Mouse (Mus musculus): Measurements from ENCODE around the gene Khdc1b. TPM values are rescaled to one million over a fixed set of nuclear protein-coding genes. Genes with fewer than 3 reads are reported as not detected.
"Not testable (repeated sequence)": the region's sequence is repeated elsewhere in the genome, so short reads cannot be mapped to it uniquely, and the experiment has no call there.

Khdc1b gene
- total RNA-seq (2021): not detected
- long read RNA-seq: 0 reads

DNA sequence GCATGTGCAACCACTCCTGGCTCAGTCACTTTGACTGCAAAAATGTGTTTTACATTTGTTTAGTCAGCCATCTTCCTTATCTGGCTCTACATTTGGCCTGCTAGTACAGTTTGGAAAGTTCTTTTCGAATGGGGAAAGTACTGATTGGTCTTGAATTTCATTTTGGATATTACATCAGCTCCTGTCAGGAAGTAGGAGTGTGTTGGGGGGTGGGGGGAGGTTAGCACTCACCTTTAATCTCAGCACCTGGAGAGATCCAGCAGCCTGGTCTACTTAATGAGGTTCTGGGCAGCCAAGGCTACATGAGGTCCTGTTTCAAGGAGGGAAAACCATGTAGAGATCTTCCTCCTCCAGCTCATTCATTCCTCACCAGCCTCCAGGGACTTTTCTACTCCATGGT lies at the start of gene Khdc1b:
Gene Khdc1b (plus strand): TSS at position 301 of the 400 bp plus-strand sequence.
- no peak for DNase-seq (ENCODE audit: low spot score in 2 of 2)

DNA sequence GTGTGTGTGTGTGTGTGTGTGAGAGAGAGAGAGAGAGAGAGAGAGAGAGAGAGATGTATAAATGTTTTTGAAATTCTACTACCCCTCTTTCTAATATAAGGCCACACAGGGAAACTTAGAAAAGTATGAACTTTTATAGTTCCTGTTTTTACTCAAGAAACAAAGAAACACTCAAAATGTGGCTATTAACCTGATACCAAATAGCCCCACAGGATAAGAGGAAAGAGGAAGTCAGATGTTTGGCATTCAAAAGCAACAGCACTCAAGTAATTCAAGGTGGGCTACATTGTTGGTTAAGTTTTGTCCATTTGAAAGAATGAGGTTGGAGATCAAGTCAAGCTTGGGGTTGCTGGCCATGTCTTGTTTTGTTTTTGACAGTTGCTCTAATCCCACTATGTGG lies 47.5 kb upstream of the Khdc1b start:
- DNase-seq (ENCODE audit: low spot score in 2 of 2): no peak

DNA sequence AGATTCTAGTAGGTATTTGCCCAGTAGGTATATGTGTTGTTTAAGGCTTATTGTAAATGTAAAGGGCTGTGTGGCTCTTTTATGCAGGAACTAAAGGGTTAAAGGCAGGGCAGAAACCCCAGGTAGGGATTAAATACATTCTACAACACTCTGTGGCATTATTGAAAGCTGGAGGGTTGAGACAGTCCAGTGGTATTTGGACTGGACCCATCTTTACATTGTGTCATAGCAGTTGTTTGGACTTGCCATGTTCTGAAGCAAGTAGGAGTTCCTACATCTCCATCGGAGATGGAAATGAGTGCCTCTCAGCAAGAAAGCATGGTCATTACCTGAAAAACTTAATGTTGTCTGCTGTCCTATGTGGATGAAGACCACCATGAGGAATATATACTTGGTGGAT lies 42.6 kb upstream of the Khdc1b start:
- DNase-seq (ENCODE audit: low spot score in 2 of 2): no peak

DNA sequence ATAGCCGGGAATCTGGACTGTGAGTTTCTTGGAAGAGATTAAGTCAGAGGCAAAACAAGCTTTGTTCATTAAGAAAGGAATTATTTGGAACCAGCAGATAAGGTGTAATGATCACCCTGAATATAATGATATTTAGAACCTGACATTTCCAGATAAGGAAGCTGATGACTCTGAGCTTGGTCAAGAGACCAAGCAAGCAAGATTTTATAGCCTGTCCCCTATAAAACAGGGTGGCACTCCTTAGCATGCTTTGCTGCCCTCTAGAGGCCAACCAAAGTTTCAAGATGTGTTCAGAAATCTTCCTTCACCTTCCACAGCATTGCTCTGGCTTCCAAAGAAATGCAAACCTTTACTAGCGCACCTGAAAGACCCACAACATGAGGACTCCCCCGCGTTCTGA lies 39.1 kb upstream of the Khdc1b start:
- peak; percentile 54 to 72 for DNase-seq (ENCODE audit: low spot score in 2 of 2)

DNA sequence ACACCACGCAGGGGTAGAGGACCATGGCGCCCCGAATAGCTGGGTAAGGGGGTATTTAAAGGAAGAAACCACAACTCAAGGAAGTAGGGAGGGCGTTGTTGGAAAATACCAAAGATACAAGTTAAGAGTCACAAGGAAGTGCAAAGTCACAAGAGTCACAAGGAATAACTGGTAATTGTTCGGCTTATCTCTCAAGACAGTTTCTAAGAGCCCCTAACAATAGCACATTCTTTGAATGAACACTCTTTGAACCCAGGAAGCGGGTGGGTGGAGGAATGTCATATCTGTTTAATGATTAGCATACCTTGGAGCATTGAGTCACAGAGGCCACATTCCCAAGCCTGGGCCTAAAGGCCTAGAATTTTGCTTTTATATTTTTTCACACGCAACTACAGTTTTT lies 38.6 kb upstream of the Khdc1b start:
- DNase-seq (ENCODE audit: low spot score in 2 of 2): not testable (repeated sequence)

DNA sequence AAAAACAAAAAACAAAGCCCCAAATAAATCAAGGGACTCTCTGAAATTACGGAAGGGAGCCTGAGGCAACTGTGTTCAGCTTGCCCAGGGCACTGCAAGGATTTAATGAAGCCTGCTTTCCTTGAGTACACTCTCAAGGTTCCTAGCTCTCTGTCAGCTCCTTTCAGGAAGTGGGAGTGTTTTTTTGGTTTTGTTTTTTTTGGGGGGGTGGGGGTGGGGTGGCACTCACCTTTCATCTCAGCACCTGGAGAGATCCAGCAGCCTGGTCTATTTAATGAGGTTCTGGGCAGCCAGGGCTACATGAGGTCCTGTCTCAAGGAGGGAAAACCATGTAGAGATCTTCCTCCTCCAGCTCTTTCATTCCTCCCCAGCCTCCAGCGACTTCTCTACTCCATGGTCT lies 34.0 kb upstream of the Khdc1b start, which contains the start of gene Khdc1a:
Gene Khdc1a (plus strand): TSS at position 301 of the 400 bp plus-strand sequence.
- no peak for DNase-seq (ENCODE audit: low spot score in 2 of 2)

DNA sequence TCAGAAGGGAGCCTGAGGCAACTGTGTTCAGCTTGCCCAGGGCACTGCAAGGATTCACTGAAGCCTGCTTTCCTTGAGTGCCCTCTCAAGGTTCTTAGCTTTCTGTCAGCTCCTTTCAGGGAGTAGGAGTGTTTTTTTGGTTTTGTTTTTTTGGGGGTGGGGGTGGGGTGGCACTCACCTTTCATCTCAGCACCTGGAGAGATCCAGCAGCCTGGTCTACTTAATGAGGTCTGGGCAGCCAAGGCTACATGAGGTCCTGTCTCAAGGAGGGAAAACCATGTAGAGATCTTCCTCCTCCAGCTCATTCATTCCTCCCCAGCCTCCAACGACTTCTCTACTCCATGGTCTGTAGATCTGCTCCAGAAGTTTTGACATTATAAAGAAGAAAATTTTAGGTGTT lies 15.3 kb upstream of the Khdc1b start, which contains the start of gene Khdc1c:
Gene Khdc1c (plus strand): TSS at position 301 of the 400 bp plus-strand sequence.
- not testable (repeated sequence) for DNase-seq (ENCODE audit: low spot score in 2 of 2)

DNA sequence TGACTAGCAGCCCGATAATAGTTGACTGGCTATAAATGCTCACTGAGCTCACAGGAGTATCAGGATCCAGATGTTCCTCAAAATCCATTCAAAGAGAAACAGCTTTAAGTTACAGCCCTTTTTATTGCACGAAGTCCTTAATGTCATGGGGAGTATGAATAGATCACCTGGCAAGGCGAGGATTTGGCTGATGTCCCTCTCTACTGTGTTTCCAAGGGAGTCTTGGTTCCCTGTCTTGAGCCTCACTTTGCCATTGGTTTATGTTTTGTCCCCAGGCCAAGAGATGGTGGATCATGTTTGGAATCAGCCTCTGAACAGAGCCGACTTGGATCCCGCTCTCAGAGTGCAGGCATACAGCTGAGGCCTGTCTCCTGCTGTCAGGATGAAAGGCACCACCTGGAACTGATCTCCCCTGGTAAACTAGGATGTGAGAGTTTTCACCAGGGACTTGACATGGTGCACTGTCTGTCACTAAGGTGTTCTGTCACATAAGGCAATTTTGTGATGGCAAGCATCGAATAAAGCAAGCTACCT lies 7.8 kb downstream of the Khdc1b start:
- no peak for DNase-seq (ENCODE audit: low spot score in 2 of 2)

DNA sequence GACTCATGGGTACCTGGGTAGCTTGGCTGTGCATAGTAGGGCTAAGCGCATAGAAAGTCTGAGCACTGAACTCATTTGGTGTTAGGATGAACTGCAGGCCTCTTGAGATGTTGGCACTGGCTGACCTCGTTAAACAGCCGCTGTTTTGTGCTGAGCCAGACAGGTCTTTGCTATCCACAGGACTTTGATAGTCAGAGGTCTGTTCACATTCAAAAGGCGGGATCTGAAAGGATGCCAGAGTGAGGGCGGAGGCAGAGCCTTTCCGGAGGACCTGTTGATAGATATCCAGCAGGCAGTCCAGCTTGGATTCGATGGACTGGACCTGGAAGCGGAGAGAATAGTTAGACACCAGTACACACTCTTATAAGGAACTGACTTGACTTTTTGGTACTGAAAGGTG lies 19.4 kb downstream of the Khdc1b start:
- no peak for DNase-seq (ENCODE audit: low spot score in 2 of 2)

DNA sequence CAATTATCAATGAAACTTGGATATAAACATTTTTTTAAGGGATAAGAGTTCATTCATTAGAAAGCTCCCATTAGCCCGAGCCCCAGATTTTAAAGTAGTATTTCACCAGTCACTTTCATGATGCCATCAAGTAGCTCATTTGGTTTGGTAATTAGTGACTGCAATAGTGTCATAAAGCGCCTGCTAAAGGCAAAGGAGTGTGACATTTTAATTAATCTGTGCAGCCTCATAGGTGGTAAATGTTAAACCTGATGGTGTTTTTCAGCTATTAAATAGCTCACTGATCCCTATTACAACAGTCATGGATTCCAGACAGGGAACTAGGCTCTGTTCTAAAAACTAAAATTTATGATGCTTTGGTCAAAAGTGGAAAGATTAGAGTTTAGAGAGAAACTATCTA lies 23.9 kb downstream of the Khdc1b start:
- no peak for DNase-seq (ENCODE audit: low spot score in 2 of 2)

DNA sequence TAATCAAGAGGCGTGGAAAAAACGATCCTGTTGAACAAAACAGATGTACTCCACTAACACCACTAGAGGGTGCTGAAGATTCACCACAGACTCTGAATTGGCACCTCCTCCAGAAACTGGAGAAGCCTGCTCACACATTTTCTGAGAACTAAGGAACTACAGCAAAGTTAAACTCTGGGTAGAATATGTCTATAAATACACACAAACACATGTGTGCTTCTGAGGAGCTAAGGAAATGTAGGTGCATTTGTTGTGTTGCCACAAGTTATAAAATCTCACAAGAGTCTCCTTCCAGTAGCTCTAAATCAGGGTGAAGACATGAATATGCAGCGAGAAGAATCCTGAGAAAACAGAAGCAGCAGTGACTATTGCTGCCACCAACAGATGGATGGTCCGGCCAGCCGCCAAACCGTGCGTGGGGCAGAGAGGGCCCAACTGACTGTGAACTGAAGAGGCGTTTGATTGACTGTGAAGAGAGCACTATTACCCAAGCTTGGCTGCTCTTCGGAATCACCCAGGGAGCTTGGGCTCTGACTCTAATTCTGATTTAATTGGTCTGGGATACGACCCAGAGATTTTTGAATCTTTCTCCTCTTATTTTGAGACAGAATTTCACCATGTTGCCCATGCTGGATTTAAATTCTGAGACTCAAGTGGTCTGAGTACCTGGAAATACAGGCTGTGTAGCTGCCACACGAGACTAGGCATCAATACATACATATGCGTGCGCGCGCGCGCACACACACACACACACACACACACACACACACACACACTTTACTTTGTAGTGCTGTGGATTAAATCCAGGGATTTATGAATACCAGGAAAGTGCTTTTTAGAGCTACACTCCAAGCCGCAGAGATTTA lies 28.2 kb downstream of the Khdc1b start:
- peak; percentile 77 to 82 for DNase-seq (ENCODE audit: low spot score in 2 of 2)

DNA sequence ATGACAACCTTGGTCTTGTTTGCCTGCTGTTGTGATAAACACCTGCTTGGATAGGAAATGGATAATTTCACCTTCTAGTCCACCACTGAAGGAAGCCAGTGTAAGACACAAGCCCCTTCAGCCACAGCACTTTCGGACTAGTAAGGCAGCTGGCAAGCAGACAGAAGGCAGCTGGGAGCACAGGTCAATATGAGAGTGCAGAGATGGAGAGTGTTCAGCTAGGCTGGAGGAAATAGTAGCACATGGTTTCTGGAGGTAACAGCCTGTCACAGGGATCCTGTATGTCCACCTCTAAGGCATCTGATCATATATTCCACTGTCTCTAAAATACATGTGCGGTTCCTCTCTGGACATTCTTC lies 28.8 kb downstream of the Khdc1b start:
- peak in 1 of 2 experiments; percentile 33 for DNase-seq (ENCODE audit: low spot score in 2 of 2)

DNA sequence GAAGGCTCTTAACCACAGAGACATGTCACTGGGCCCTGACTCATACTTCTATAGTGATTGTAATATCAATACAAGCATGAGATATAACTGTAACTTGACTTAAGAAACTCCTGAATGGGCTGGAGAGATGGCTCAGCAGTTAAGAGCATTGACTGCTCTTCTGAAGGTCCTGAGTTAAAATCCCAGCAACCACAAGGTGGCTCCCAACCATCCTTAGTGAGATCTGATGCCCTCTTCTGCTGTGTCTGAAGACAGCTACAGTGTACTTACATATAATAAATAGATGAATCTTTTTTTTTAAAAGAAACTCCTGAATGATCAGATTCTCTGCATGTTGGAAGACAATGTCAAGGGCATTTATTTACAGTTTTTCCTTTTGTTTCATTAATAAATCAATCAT lies 36.0 kb downstream of the Khdc1b start:
- DNase-seq (ENCODE audit: low spot score in 2 of 2): peak; percentile 13 to 45

DNA sequence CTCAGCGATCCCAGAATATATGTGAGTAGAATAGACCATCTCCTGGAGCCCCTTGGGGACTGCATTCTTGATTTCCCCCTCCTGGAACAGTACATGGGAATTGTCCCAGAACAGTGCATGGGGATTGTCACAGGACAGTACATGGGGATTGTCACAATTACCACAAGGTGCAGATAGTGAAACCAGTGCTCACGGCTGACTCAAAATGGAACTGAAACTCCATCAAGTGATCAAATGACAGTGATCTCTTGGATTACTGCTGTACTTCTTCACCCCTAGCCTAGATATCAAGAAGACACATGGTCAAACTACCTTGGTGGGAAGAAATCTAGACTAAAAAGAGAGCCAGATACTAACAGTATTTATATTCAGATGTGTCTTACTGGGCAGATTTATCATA lies 42.3 kb downstream of the Khdc1b start:
- no peak for DNase-seq (ENCODE audit: low spot score in 2 of 2)

DNA sequence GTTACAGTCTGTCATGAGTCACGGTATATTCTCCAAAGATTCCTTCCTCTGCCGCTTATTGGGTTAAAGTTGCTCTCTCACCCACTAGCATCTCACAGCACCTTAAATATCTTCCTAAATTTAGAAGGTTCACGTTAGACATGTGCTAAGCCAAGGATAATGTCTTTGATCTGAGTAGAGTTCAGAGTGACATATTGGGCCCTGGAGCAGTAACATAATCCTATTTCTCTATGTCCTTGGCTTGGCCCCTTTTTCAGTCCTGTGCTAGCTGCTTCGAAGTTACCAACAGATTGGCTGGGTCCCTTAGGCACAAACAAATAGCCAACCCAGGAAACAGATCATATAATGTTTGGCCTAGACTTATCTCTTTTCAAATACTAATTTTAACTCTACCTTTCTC lies 44.7 kb downstream of the Khdc1b start:
- DNase-seq (ENCODE audit: low spot score in 2 of 2): no peak

DNA sequence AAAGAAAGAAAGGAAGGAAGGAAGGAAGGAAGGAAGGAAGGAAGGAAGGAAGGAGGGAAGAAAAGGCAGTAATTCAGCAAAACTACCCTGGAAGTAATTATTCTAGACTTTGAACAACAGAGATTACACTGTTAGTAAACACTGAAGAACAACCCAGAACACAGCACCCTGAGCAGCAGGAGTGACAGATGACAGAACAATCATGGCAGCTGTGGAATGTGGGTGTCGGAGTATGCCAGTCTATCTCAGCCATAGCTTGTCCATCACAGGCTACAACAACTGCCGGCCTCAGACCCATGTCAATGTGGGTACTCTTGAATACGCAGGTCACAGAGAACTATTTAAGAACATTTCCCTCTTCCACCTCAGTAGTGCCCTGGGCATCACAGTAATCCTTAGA lies 48.3 kb downstream of the Khdc1b start:
- DNase-seq (ENCODE audit: low spot score in 2 of 2): no peak

DNA sequence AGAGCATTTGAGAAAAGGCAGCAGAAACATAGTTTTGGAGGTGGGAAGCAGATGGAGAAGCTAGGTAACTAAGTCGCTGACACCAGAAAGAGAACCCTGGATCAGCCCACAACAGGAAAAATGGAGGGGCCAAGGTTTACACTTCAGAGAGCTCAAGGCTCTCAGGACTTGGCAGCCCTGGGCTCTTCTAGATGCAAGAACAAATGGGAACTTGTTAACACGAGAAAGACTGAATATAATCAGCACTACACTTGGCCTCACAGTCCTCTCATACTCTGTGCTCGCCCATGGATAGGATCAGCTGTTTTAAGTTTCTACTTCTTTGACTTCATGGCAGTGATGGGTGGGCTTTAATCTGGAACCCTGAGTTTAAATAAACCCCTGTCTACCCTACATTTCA lies 51.5 kb downstream of the Khdc1b start:
- no peak for DNase-seq (ENCODE audit: low spot score in 2 of 2)

Other genes starting within 250 kb of the Khdc1b start
- gene Tmem14a, start 165.0 kb upstream of the Khdc1b start, total RNA-seq (2021): 10 to 100 TPM; 19.0 to 20.2 TPM
- gene Gsta3, start 143.0 kb upstream of the Khdc1b start, total RNA-seq (2021): 1 to 10 TPM in 1 of 2 experiments, under 1 TPM in 1; 0.78 to 1.1 TPM
- gene Khdc1a, start 33.9 kb upstream of the Khdc1b start, total RNA-seq (2021): not detected
- gene Khdc1c, start 15.2 kb upstream of the Khdc1b start, total RNA-seq (2021): not detected

Data from layer of hippocampus, postnatal 10 days (tissue).